Mouse (Mus musculus) lung, embryonic 16.5 days (tissue): ENCODE data around the gene Fam92a. TPM values are rescaled to one million over a fixed set of nuclear protein-coding genes. Genes with fewer than 3 reads are reported as not detected.
"Not testable (repeated sequence)": the region's sequence is repeated elsewhere in the genome, so short reads cannot be mapped to it uniquely, and the experiment has no call there.

ENCODE experiments used
- ATAC-seq: fragments of 200-750 bp; cut with Nextera tagmentation; 2 replicates; pipeline ENCODE4 v1.8.0; 2017; ENCODE audit warnings: low read depth, mild to moderate bottlenecking, moderate library complexity
- H3K27ac ChIP-seq: fragments of 300-500 bp; sonication (generic); 2 replicates; pipeline ENCODE4 v1.5.1; 2014; ENCODE audit warnings: mild to moderate bottlenecking, control low read depth, low read length
- H3K27me3 ChIP-seq: fragments of 300-500 bp; sonication (generic); 2 replicates; pipeline ENCODE4 v1.6.1; 2014; ENCODE audit warnings: low read depth, low read length, mixed read lengths; ENCODE audit not compliant: control insufficient read depth, insufficient read depth
- H3K36me3 ChIP-seq: fragments of 300-500 bp; sonication (generic); 2 replicates; pipeline ENCODE4 v1.6.1; 2014; ENCODE audit warnings: low read length; ENCODE audit not compliant: control insufficient read depth, insufficient read depth
- H3K4me1 ChIP-seq: fragments of 300-500 bp; sonication (generic); replicated peaks from 2 replicates; pipeline ENCODE4 v1.6.1; 2014; ENCODE audit warnings: low read length, mixed read lengths; ENCODE audit not compliant: control insufficient read depth, insufficient read depth
- H3K4me2 ChIP-seq: fragments of 300-500 bp; sonication (generic); 2 replicates; pipeline ENCODE4 v1.6.1; 2014; ENCODE audit warnings: low read depth, low read length, control low read depth
- H3K4me3 ChIP-seq: fragments of 300-500 bp; sonication (generic); 2 replicates; pipeline ENCODE4 v1.5.1; 2014; ENCODE audit warnings: mild to moderate bottlenecking, low read length, control low read depth
- H3K9ac ChIP-seq: fragments of 300-500 bp; sonication (generic); 2 replicates; pipeline ENCODE4 v1.6.1; 2014; ENCODE audit warnings: low read length, control low read depth
- H3K9me3 ChIP-seq: fragments of 300-500 bp; sonication (generic); 2 replicates; pipeline ENCODE4 v1.6.1; 2016; ENCODE audit warnings: low read length; ENCODE audit not compliant: control insufficient read depth
- WGBS: fragments of 180-500 bp; shearing (Covaris S2); extraction: QIAGEN DNeasy Blood & Tissue Kit; methylation state at CpG from one replicate; pipeline ENCODE4 v1.1.7; 2014; 5-methylcytosine and 5-hydroxymethylcytosine counted together
- polyA plus RNA-seq: library from polyadenylated mRNA; unstranded; fragments of >200 nt; fragmentation: Nextera tagmentation; extraction: Ambion mirVana; gene quantifications from 2 replicates; pipeline ENCODE4 v1.2.1, GENCODE M21; 2015

Fam92a gene
- 75.8 and 89.1 TPM in 2 replicates for polyA plus RNA-seq

GRCm38 (mm10) chr4:12171318-12172091 lies at the start of gene Fam92a:
Gene Fam92a, minus strand, starts transcription at chr4:12172015.
- ATAC-seq = peak; percentile 94
- H3K9me3 ChIP-seq = no peaks in the 10 kb centered on the region
- peak within 1 kb of the TSS; percentile 85 for H3K27ac ChIP-seq
- peaks cover 9% of the 10 kb centered on the region for H3K36me3 ChIP-seq
- H3K4me3 ChIP-seq = peak within 1 kb of the TSS; percentile 87
- under 1% methylated on average over 73 of the region's 74 CpGs for WGBS
- peak within 1 kb of the TSS; percentile 70 for H3K4me2 ChIP-seq
- H3K27me3 ChIP-seq = no peaks in the 10 kb centered on the region
- H3K4me1 ChIP-seq = peaks cover 7% of the 10 kb centered on the region; the same call in 1 of the 2 replicates
- peak within 1 kb of the TSS; percentile 98 for H3K9ac ChIP-seq

GRCm38 (mm10) chr4:12178992-12179391 lies 7.2 kb upstream of the Fam92a start:
- WGBS = 88% methylated on average over 10 of the region's 10 CpGs
- Histone ChIP-seq H3K4me1 (no peaks in the 10 kb centered on the region), H3K27me3 (no peaks in the 10 kb centered on the region), H3K9ac (no peak overlapping the region), H3K36me3 (no peaks in the 10 kb centered on the region), H3K4me2 (no peak overlapping the region), H3K27ac (no peak overlapping the region), H3K4me3 (no peak overlapping the region), H3K9me3 (no peaks in the 10 kb centered on the region)
- ATAC-seq = no peak

DNA sequence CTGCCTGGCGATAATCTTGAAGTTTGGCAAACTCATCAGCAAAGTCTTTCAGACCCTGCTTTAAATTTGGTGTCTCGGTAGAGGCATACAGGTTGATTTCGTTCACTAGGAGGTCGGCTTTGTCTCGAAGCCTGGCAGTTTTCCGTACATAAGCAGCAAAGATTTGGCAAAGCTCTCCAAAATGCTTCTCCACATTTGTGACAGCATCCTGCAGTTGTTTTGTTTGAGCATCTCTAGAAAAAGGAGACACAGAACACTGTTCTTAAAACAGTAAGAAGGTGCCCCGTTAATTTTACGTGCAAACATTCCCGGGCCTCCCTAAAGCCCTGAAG lies 863 bp downstream of the Fam92a start:
- Histone ChIP-seq H3K4me3 (peak overlapping the region; percentile 87), H3K9me3 (no peaks in the 10 kb centered on the region), H3K4me2 (peak overlapping the region; percentile 70), H3K4me1 (peaks cover 7% of the 10 kb centered on the region; the same call in 1 of the 2 replicates), H3K27ac (peak overlapping the region; percentile 85), H3K9ac (peak overlapping the region; percentile 98), H3K27me3 (no peaks in the 10 kb centered on the region), H3K36me3 (peaks cover 14% of the 10 kb centered on the region)
- WGBS = 9% methylated on average over 9 of the region's 9 CpGs
- no peak for ATAC-seq

- Histone ChIP-seq H3K4me2 (no peak overlapping the region), H3K9me3 (peaks cover 5% of the 10 kb centered on the region), H3K4me3 (no peak overlapping the region), H3K27me3 (no peaks in the 10 kb centered on the region), H3K9ac (no peak overlapping the region), H3K4me1 (no peaks in the 10 kb centered on the region), H3K27ac (no peak overlapping the region), H3K36me3 (peaks cover 13% of the 10 kb centered on the region)
- ATAC-seq = no peak
Measured at GRCm38 (mm10) chr4:12147660-12148059, 24.2 kb downstream of the Fam92a start.

DNA sequence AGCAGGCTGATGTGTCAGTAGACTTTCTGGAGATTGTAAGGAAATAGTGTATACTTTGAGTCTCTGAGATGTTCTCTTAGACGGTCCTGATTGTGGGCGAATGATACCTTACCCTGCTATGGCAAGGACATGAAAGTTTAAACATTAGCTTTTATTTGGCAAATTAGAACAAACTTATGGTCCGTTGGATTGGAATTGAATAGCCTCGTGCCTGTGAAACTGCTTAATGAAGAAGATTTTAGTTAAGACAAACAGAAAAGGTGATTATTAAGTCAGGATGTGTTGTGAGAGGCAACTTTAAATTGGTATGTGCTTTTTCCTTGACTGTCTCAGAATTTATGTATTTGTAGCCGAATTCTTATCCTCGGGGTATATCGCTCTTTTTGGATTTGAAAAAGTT lies 30.3 kb downstream of the Fam92a start:
- 90% methylated on average over 7 of the region's 7 CpGs for whole genome bisulfite sequencing

DNA sequence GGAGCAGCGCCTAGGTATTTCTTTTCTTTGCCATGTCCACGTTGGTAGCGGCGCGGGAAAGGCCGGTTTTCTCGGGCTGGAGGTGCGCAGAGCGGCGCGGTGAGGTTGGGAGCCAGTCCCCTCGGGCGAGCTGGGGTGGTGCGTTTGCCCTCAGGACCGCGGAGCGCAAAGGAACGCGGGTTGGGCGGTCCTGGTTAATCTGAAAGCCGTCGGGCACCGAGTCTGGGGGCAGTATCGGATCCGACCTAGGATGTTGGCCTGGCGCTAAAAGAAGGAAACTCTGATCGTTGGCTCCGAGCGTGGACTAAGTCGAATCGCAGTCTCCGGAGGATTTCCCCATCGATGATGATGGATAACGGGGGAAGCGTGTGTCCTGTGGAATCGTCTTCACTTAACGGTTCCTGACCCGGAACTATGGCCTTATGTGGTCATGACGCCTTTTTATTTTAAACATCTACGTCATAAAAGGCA lies 31.2 kb downstream of the Fam92a start:
- not testable (repeated sequence) for H3K36me3 ChIP-seq, H3K27me3 ChIP-seq, H3K27ac ChIP-seq, H3K9me3 ChIP-seq, H3K4me1 ChIP-seq
- peak overlapping the region; percentile 48 for H3K4me2 ChIP-seq
- H3K4me3 ChIP-seq = peak overlapping the region; percentile 50
- peak; percentile 89 for ATAC-seq
- peak overlapping the region; percentile 57 for H3K9ac ChIP-seq
- WGBS = 6% methylated on average over 20 of the region's 40 CpGs

More for the DNA sequence above, 30.3 kb downstream of the Fam92a start:
- H3K9ac ChIP-seq, H3K4me2 ChIP-seq, ATAC-seq, H3K36me3 ChIP-seq, H3K27me3 ChIP-seq, H3K27ac ChIP-seq, H3K4me3 ChIP-seq, H3K9me3 ChIP-seq, H3K4me1 ChIP-seq: not testable (repeated sequence)

DNA sequence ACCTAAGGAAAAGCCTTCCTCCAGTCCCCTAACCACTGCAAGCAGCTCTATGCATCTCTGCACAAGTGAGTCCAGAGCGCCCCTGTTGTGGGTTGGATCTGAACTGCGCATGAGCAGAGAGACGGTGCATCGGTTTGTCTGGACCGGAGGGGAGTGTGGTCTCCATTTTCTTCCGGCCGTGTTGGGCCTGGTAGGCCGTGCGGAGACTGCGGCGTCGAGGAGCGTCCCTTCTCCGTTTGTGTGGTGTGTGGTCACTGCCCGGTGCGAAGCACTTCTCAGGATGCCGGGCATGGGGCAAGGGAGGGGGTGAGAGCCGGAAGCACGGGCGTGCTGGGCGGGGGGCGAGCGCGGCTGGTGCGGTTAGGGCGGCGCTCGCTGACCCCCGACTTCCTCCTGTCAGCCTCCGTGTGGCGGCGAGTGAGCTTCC lies 31.7 kb downstream of the Fam92a start, which contains the start of gene Rbm12b1:
Gene Rbm12b1 (plus strand): TSS at position 124 of the 427 bp plus-strand sequence.
- H3K4me3 ChIP-seq = peak within 1 kb of the TSS; percentile 50
- 0 out of 2 replicates have a peak within 1 kb of the TSS, but pooled peaks have one; percentile 39 for H3K27ac ChIP-seq
- peak within 1 kb of the TSS; percentile 57 for H3K9ac ChIP-seq
- peak within 1 kb of the TSS; percentile 60 for H3K4me2 ChIP-seq
- ATAC-seq = peak; percentile 99
- not testable (repeated sequence) for H3K4me1 ChIP-seq, H3K9me3 ChIP-seq, H3K36me3 ChIP-seq, H3K27me3 ChIP-seq
- WGBS = 2% methylated on average over 18 of the region's 32 CpGs

Other genes with a start within 250 kb of the Fam92a start
- 0.21 and 0.58 TPM in 2 replicates for gene Gm10604, start 190.8 kb downstream of the Fam92a start, polyA plus RNA-seq
- 11.6 and 13.1 TPM in 2 replicates for gene Rbm12b2, start 82.6 kb downstream of the Fam92a start, polyA plus RNA-seq
- 6.9 and 8.1 TPM in 2 replicates for gene Rbm12b1, start 31.8 kb downstream of the Fam92a start, polyA plus RNA-seq